Mouse (Mus musculus) kidney, adult 2 months (tissue): ENCODE measurements around the gene Itga11. TPM values are rescaled to one million over a fixed set of nuclear protein-coding genes. Genes with fewer than 3 reads are reported as not detected.

ENCODE experiments used
- DNase-seq: peaks from one replicate; pipeline ENCODE4 v3.0.0; 2021
- H3K27ac ChIP-seq: fragments of 200-500 bp; 2 replicates; pipeline ENCODE4 v1.5.1; 2012; ENCODE audit warnings: low read depth, low read length, control low read depth, inconsistent platforms; ENCODE audit not compliant: insufficient read depth
- H3K27me3 ChIP-seq: fragments of 200-500 bp; replicated peaks from 2 replicates; pipeline ENCODE4 v1.6.1; 2012; ENCODE audit warnings: mild to moderate bottlenecking, moderate library complexity, low read length, inconsistent platforms; ENCODE audit not compliant: control insufficient read depth, insufficient read depth
- H3K36me3 ChIP-seq: fragments of 200-500 bp; 2 replicates; pipeline ENCODE4 v1.6.1; 2012; ENCODE audit warnings: mild to moderate bottlenecking, moderate library complexity, low read length, inconsistent platforms; ENCODE audit not compliant: control insufficient read depth, insufficient read depth
- H3K4me1 ChIP-seq: fragments of 200-500 bp; 2 replicates; pipeline ENCODE4 v1.6.1; 2011; ENCODE audit warnings: low read length; ENCODE audit not compliant: control insufficient read depth, insufficient read depth
- H3K4me3 ChIP-seq: fragments of 200-500 bp; 2 replicates; pipeline ENCODE4 v1.5.1; 2011; ENCODE audit warnings: mild to moderate bottlenecking, low read depth, low read length, control low read depth; ENCODE audit not compliant: insufficient read depth
- CTCF ChIP-seq: fragments of 200-500 bp; conservative IDR thresholded peaks from 2 replicates; pipeline ENCODE4 v1.5.1; 2011; ENCODE audit warnings: low read depth, mild to moderate bottlenecking, control low read depth, low read length, moderate library complexity, mixed read lengths; ENCODE audit not compliant: insufficient read depth, insufficient read length
- POLR2A ChIP-seq: fragments of 200-500 bp; IDR thresholded peaks from one replicate; pipeline ENCODE4 v1.6.1; 2011; ENCODE audit warnings: low read depth, low read length, control low read depth
- WGBS: fragments of 180-500 bp; shearing (Covaris S2); methylation state at CpG from one replicate; pipeline ENCODE4 v1.1.7; 2018; 5-methylcytosine and 5-hydroxymethylcytosine counted together
- polyA plus RNA-seq: library from polyadenylated mRNA; depleted of rRNA; stranded (reverse); fragments of >200 nt; gene quantifications from 2 replicates; pipeline ENCODE4 v1.2.3, GENCODE M21; 2012

Itga11 gene
- polyA plus RNA-seq, 1 experiment, result 0.41 TPM

- H3K4me3 ChIP-seq, result no peak overlapping the region
- no peak for DNase-seq
- no peaks in the 10 kb centered on the region for H3K4me1 ChIP-seq
- no peaks in the 10 kb centered on the region for H3K27me3 ChIP-seq
- H3K27ac ChIP-seq, result no peak overlapping the region
- WGBS, result 27% methylated on average over 10 of the region's 10 CpGs
- H3K36me3 ChIP-seq, result no peaks in the 10 kb centered on the region
- no peak for TF ChIP-seq POLR2A
- TF ChIP-seq CTCF, result no peak
Measured at GRCm38 (mm10) chr9:62664115-62664725, 13.4 kb upstream of the Itga11 start.

GRCm38 (mm10) chr9:62665892-62666291, 11.7 kb upstream of the Itga11 start:
- no peaks in the 10 kb centered on the region for H3K4me1 ChIP-seq
- 76% methylated on average over 4 of the region's 4 CpGs for WGBS
- no peak for DNase-seq
- no peak overlapping the region for H3K27ac ChIP-seq
- H3K36me3 ChIP-seq, result no peaks in the 10 kb centered on the region
- H3K4me3 ChIP-seq, result no peak overlapping the region
- TF ChIP-seq POLR2A, result no peak
- no peak for TF ChIP-seq CTCF
- no peaks in the 10 kb centered on the region for H3K27me3 ChIP-seq

DNA sequence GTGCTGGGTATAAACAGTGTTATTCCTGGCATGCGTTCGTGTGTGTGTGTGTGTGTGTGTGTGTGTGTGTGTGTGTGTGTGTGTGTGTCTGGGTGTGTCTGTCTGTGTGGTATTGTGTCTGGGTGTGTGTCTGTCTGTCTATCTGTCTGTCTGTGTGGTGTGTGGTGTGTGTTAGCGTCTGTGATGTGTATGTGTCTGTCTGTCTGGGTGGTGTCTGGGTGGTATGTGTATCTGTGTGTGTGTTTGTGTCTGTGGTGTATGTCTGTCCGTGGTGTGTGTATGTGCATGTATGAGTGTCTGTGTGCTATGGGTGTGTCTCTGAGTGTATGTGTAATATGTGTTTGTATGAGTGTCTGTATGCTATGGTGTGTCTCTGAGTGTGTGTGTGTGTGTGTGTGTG, 9.1 kb upstream of the Itga11 start:
- no peaks in the 10 kb centered on the region for H3K36me3 ChIP-seq
- no peak overlapping the region for H3K4me3 ChIP-seq
- WGBS, result 80% methylated on average over 4 of the region's 4 CpGs

GRCm38 (mm10) chr9:62673241-62673640, 4.4 kb upstream of the Itga11 start:
- H3K36me3 ChIP-seq, result no peaks in the 10 kb centered on the region
- no peaks in the 10 kb centered on the region for H3K4me1 ChIP-seq
- no peak overlapping the region for H3K4me3 ChIP-seq
- WGBS, result 87% methylated on average over 7 of the region's 7 CpGs
- 0 out of 2 replicates have a peak, but pooled peaks cover 1% of the 10 kb centered on the region for H3K27me3 ChIP-seq
- DNase-seq, result no peak
- no peak overlapping the region for H3K27ac ChIP-seq
- no peak for TF ChIP-seq POLR2A
- no peak for TF ChIP-seq CTCF

More for the DNA sequence above, 9.1 kb upstream of the Itga11 start:
- TF ChIP-seq POLR2A, result no peak
- TF ChIP-seq CTCF, result no peak
- no peak for DNase-seq
- no peaks in the 10 kb centered on the region for H3K4me1 ChIP-seq
- no peaks in the 10 kb centered on the region for H3K27me3 ChIP-seq
- no peak overlapping the region for H3K27ac ChIP-seq

GRCm38 (mm10) chr9:62675172-62675571, 2.5 kb upstream of the Itga11 start:
- no peak overlapping the region for H3K27ac ChIP-seq
- DNase-seq, result no peak
- WGBS, result 79% methylated on average over 1 of the region's 1 CpGs
- no peak overlapping the region for H3K4me3 ChIP-seq
- H3K27me3 ChIP-seq, result 0 out of 2 replicates have a peak, but pooled peaks cover 1% of the 10 kb centered on the region
- no peak for TF ChIP-seq CTCF
- no peaks in the 10 kb centered on the region for H3K4me1 ChIP-seq
- H3K36me3 ChIP-seq, result no peaks in the 10 kb centered on the region

GRCm38 (mm10) chr9:62678550-62679155, 1.0 kb downstream of the Itga11 start:
- Histone ChIP-seq H3K27me3 (0 out of 2 replicates have a peak, but pooled peaks cover 1% of the 10 kb centered on the region), H3K4me1 (no peaks in the 10 kb centered on the region), H3K36me3 (no peaks in the 10 kb centered on the region), H3K4me3 (no peak overlapping the region), H3K27ac (no peak overlapping the region)
- TF ChIP-seq POLR2A, result no peak
- no peak for TF ChIP-seq CTCF
- DNase-seq, result no peak
- 11% methylated on average over 22 of the region's 22 CpGs for WGBS

- Histone ChIP-seq H3K27me3 (0 out of 2 replicates have a peak, but pooled peaks cover 1% of the 10 kb centered on the region), H3K27ac (no peak overlapping the region), H3K4me3 (no peak overlapping the region), H3K4me1 (no peaks in the 10 kb centered on the region), H3K36me3 (no peaks in the 10 kb centered on the region)
- WGBS, result 87% methylated on average over 4 of the region's 4 CpGs
- no peak for TF ChIP-seq POLR2A
- DNase-seq, result no peak
Measured at GRCm38 (mm10) chr9:62679398-62679797, 1.8 kb downstream of the Itga11 start.

DNA sequence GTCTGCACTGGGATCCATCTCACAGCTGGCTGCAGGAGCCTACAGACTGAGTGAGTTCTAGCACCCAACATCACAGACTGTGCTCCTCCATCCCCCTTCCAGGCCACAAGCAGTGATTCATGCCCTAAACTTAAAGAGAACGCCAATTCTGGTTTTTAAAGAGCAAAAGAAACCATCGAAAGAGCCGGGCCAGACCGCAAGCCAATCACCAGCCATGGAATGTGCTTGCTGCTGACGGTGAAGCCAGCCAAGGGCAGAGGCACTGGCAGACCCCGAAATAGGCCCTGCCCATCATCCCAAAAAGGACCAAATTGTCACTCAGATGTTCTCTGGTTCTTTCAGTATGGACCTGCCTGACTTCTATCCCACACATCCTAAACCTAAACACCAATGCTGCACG, 6.7 kb downstream of the Itga11 start:
- WGBS, result 88% methylated on average over 7 of the region's 7 CpGs

More for the DNA sequence above, 6.7 kb downstream of the Itga11 start:
- Histone ChIP-seq H3K27me3 (no peaks in the 10 kb centered on the region), H3K36me3 (no peaks in the 10 kb centered on the region), H3K4me3 (no peak overlapping the region), H3K4me1 (no peaks in the 10 kb centered on the region), H3K27ac (no peak overlapping the region)
- TF ChIP-seq CTCF (no peak), POLR2A (no peak)
- no peak for DNase-seq
